Mouse (Mus musculus) cerebellum, adult 2 months (tissue): ENCODE results near the gene Syt11.
"Not testable (repeated sequence)": the region's sequence is repeated elsewhere in the genome, so short reads cannot be mapped to it uniquely, and the experiment has no call there.

Source experiments
- CTCF ChIP-seq: fragments of 200-500 bp; IDR thresholded peaks from 2 replicates; pipeline ENCODE4 v1.5.1; 2011; ENCODE audit warnings: low read depth, mild to moderate bottlenecking, control low read depth, low read length, moderate library complexity, borderline replicate concordance; ENCODE audit not compliant: insufficient read depth
- POLR2A ChIP-seq: fragments of 200-500 bp; IDR thresholded peaks from 2 replicates; pipeline ENCODE4 v1.6.1; 2011; ENCODE audit warnings: low read length, control low read depth, borderline replicate concordance; ENCODE audit not compliant: insufficient read depth

DNA sequence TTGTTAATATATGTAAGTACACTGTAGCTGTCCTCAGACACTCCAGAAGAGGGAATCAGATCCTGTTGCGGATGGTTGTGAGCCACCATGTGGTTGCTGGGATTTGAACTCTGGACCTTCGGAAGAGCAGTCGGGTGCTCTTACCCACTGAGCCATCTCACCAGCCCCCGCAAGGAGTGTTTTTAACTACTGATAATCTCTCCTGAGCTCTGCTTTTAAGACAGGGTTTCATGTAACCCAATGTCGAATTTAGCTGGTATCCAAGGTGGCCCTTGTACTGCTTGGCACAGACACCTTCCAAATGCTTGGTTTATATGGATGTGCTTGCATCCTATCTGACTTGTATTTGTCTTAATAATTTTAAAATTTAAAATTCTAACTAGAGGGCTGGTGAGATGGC lies 59.2 kb downstream of the Syt11 start:
- TF ChIP-seq POLR2A, CTCF: not testable (repeated sequence)
